Mouse (Mus musculus): ENCODE data around the gene Cep152. TPM values are rescaled to one million over a fixed set of nuclear protein-coding genes. Genes with fewer than 3 reads are reported as not detected.

The Cep152 gene
- polyA plus RNA-seq, 1 experiment: 0.36 TPM

- H3K4me3 ChIP-seq (ENCODE audit: insufficient read depth, low read depth, low read length): no peak overlapping the region
- H3K27ac ChIP-seq (replicated peaks; ENCODE audit: low read depth, low read length): no peak overlapping the region
- H3K4me1 ChIP-seq (ENCODE audit: control insufficient read depth, insufficient read depth, insufficient read length, low read length): no peaks in the 10 kb centered on the region
These were observed 75.9 kb downstream of the Cep152 start for GRCm38 (mm10) chr2:125548806-125549578.

GRCm38 (mm10) chr2:125544986-125545385 lies 79.9 kb downstream of the Cep152 start:
- no peak overlapping the region for H3K4me3 ChIP-seq (ENCODE audit: insufficient read depth, low read depth, low read length)
- H3K4me1 ChIP-seq (ENCODE audit: control insufficient read depth, insufficient read depth, insufficient read length, low read length): no peaks in the 10 kb centered on the region
- H3K27ac ChIP-seq (replicated peaks; ENCODE audit: low read depth, low read length): no peak overlapping the region

GRCm38 (mm10) chr2:125543646-125544045 lies 81.3 kb downstream of the Cep152 start:
- H3K4me3 ChIP-seq (ENCODE audit: insufficient read depth, low read depth, low read length): no peak overlapping the region
- no peak overlapping the region for H3K27ac ChIP-seq (replicated peaks; ENCODE audit: low read depth, low read length)
- H3K4me1 ChIP-seq (ENCODE audit: control insufficient read depth, insufficient read depth, insufficient read length, low read length): no peaks in the 10 kb centered on the region

- Histone ChIP-seq H3K4me3 (ENCODE audit: insufficient read depth, low read depth, low read length) (no peak overlapping the region), H3K27ac (replicated peaks; ENCODE audit: low read depth, low read length) (no peak overlapping the region), H3K4me1 (ENCODE audit: control insufficient read depth, insufficient read depth, insufficient read length, low read length) (no peaks in the 10 kb centered on the region)
These were observed 83.5 kb downstream of the Cep152 start for GRCm38 (mm10) chr2:125541451-125541850.

- H3K4me3 ChIP-seq (ENCODE audit: insufficient read depth, low read depth, low read length): no peak overlapping the region
- no peaks in the 10 kb centered on the region for H3K4me1 ChIP-seq (ENCODE audit: control insufficient read depth, insufficient read depth, insufficient read length, low read length)
- no peak overlapping the region for H3K27ac ChIP-seq (replicated peaks; ENCODE audit: low read depth, low read length)
These were observed 84.3 kb downstream of the Cep152 start for GRCm38 (mm10) chr2:125540579-125540978.

- H3K27ac ChIP-seq (replicated peaks; ENCODE audit: low read depth, low read length): no peak overlapping the region
- no peak overlapping the region for H3K4me3 ChIP-seq (ENCODE audit: insufficient read depth, low read depth, low read length)
- H3K4me1 ChIP-seq (ENCODE audit: control insufficient read depth, insufficient read depth, insufficient read length, low read length): no peaks in the 10 kb centered on the region
These were observed 85.3 kb downstream of the Cep152 start for GRCm38 (mm10) chr2:125539640-125540039.

- Histone ChIP-seq H3K4me1 (ENCODE audit: control insufficient read depth, insufficient read depth, insufficient read length, low read length) (no peaks in the 10 kb centered on the region), H3K27ac (replicated peaks; ENCODE audit: low read depth, low read length) (no peak overlapping the region), H3K4me3 (ENCODE audit: insufficient read depth, low read depth, low read length) (no peak overlapping the region)
These were observed 94.2 kb downstream of the Cep152 start for GRCm38 (mm10) chr2:125530665-125531064.

GRCm38 (mm10) chr2:125526566-125526965 lies 98.3 kb downstream of the Cep152 start:
- Histone ChIP-seq H3K27ac (replicated peaks; ENCODE audit: low read depth, low read length) (no peak overlapping the region), H3K4me3 (ENCODE audit: insufficient read depth, low read depth, low read length) (no peak overlapping the region), H3K4me1 (ENCODE audit: control insufficient read depth, insufficient read depth, insufficient read length, low read length) (no peaks in the 10 kb centered on the region)

GRCm38 (mm10) chr2:125525484-125525883 lies 99.4 kb downstream of the Cep152 start:
- Histone ChIP-seq H3K4me1 (ENCODE audit: control insufficient read depth, insufficient read depth, insufficient read length, low read length) (no peaks in the 10 kb centered on the region), H3K27ac (replicated peaks; ENCODE audit: low read depth, low read length) (no peak overlapping the region), H3K4me3 (ENCODE audit: insufficient read depth, low read depth, low read length) (no peak overlapping the region)

GRCm38 (mm10) chr2:125516594-125516993 lies 108.3 kb downstream of the Cep152 start:
- H3K4me3 ChIP-seq (ENCODE audit: insufficient read depth, low read depth, low read length): no peak overlapping the region
- H3K4me1 ChIP-seq (ENCODE audit: control insufficient read depth, insufficient read depth, insufficient read length, low read length): peaks cover 9% of the 10 kb centered on the region; the same call in 1 of the 2 replicates
- H3K27ac ChIP-seq (replicated peaks; ENCODE audit: low read depth, low read length): no peak overlapping the region

- H3K4me3 ChIP-seq (ENCODE audit: insufficient read depth, low read depth, low read length): no peak overlapping the region
- H3K4me1 ChIP-seq (ENCODE audit: control insufficient read depth, insufficient read depth, insufficient read length, low read length): peaks cover 9% of the 10 kb centered on the region; the same call in 1 of the 2 replicates
- no peak overlapping the region for H3K27ac ChIP-seq (replicated peaks; ENCODE audit: low read depth, low read length)
These were observed 109.4 kb downstream of the Cep152 start for GRCm38 (mm10) chr2:125515291-125516057.

GRCm38 (mm10) chr2:125514391-125514790 lies 110.5 kb downstream of the Cep152 start:
- Histone ChIP-seq H3K4me1 (ENCODE audit: control insufficient read depth, insufficient read depth, insufficient read length, low read length) (peaks cover 14% of the 10 kb centered on the region; the same call in 1 of the 2 replicates), H3K27ac (replicated peaks; ENCODE audit: low read depth, low read length) (no peak overlapping the region), H3K4me3 (ENCODE audit: insufficient read depth, low read depth, low read length) (no peak overlapping the region)

Other genes starting within 250 kb of the Cep152 start
- not detected in 2 replicates for gene Gm9913, start 120.0 kb downstream of the Cep152 start, polyA plus RNA-seq (2012; ENCODE audit: insufficient read depth, insufficient read length, missing spikeins)
- 7.8 and 21.4 TPM in 2 replicates for gene Fbn1, start 117.1 kb downstream of the Cep152 start, polyA plus RNA-seq (2012; ENCODE audit: insufficient read depth, insufficient read length, missing spikeins)
- 28.4 and 30.5 TPM in 2 replicates for gene Eid1, start 48.0 kb upstream of the Cep152 start, polyA plus RNA-seq (2012; ENCODE audit: insufficient read depth, insufficient read length, missing spikeins)
- not detected in 2 replicates for gene Shc4, start 99.0 kb upstream of the Cep152 start, polyA plus RNA-seq (2012; ENCODE audit: insufficient read depth, insufficient read length, missing spikeins)
- gene Secisbp2l, start 157.8 kb upstream of the Cep152 start, polyA plus RNA-seq (2012; ENCODE audit: insufficient read depth, insufficient read length, missing spikeins): 31.7 and 36.6 TPM in 2 replicates
- gene Galk2, start 234.0 kb upstream of the Cep152 start, polyA plus RNA-seq (2012; ENCODE audit: insufficient read depth, insufficient read length, missing spikeins): 21.0 and 24.0 TPM in 2 replicates
- gene Cops2, start 234.0 kb upstream of the Cep152 start, polyA plus RNA-seq (2012; ENCODE audit: insufficient read depth, insufficient read length, missing spikeins): 79.8 and 133 TPM in 2 replicates

Measured in brown adipose tissue, adult 24 weeks (tissue).